In genomic region chr10:60346701-60347405, GRCm38 (mm10) we compare ENCODE assay signal across 8 mouse cellular contexts. TPM values are rescaled to one million over a fixed set of nuclear protein-coding genes. Genes with fewer than 3 reads are reported as not detected.
DNase-seq lines count a peak whose midpoint lies in the region; TF ChIP-seq lines count a peak whose summit lies in the region.

Gene Vsir, plus strand, starts transcription at chr10:60346851.

- intact Hi-C loops in gastrocnemius, postnatal 14 days (cut with DNase I; ENCODE audit: low total_unique reads), result loop anchor here (5.0 kb wide), 1 partner anchor 60 kb away; no protein-coding TSS in a partner anchor
- intact Hi-C loops in left cerebral cortex, adult 2 months (cut with DNase I), result loop anchor here (2.0 kb wide), 1 partner anchor 60 kb away; no protein-coding TSS in a partner anchor

- TF ChIP-seq CTCF in cortical plate, adult 2 months (IDR thresholded peaks at IDR 0.05; ENCODE audit: extremely low read depth, insufficient read depth, low read length), result no peak; the same call in 1 of the 2 replicates
- TF ChIP-seq CTCF in left cerebral cortex, adult 2 months (IDR thresholded peaks at IDR 0.05), result peak; percentile 70

- TF ChIP-seq POLR2A in cortical plate, adult 2 months (IDR thresholded peaks at IDR 0.05; ENCODE audit: extremely low read depth, insufficient read depth, low read length), result 0 out of 2 replicates have a peak, but pooled peaks have one; percentile 17

- H3K4me1 ChIP-seq in cortical plate, adult 2 months (ENCODE audit: control insufficient read depth, insufficient read depth, low read length), result 0 out of 2 replicates have a peak, but pooled peaks cover under 1% of the 10 kb centered on the region

- peak; percentile 93 for DNase-seq in ZHBTc4 (ENCODE audit: low read depth, low spot score)
- peak; percentile 84 for DNase-seq in gastrocnemius, postnatal 14 days
- peak; percentile 91 for DNase-seq in induced T-regulatory cell, adult 2 months (ENCODE audit: low read depth)
- peak; percentile 65 to 66 for DNase-seq in left cerebral cortex, adult 2 months (ENCODE audit: extremely low spot score in 1 of 2, low spot score in 2 of 2)
- peak; percentile 92 to 94 for DNase-seq in lung, postnatal 4 days
- DNase-seq in retina, postnatal 1 day, result peak; percentile 84
- peak; percentile 83 for DNase-seq in urinary bladder, adult 2 months (ENCODE audit: low spot score)

- peak within 1 kb of the TSS; percentile 10 for H3K4me3 ChIP-seq in cortical plate, adult 2 months (ENCODE audit: insufficient read depth, low read length)
- peak within 1 kb of the TSS; percentile 38 for H3K4me3 ChIP-seq in left cerebral cortex, adult 2 months

- H3K27ac ChIP-seq in cortical plate, adult 2 months (ENCODE audit: insufficient read depth, low read length), result no peak within 1 kb of the TSS
- H3K27ac ChIP-seq in left cerebral cortex, adult 2 months, result peak within 1 kb of the TSS; percentile 69

RNA-seq across cellular contexts. Expression of gene Vsir, which starts in this region (rescaled TPM):
- 37.6 and 41.4 TPM in 2 replicates for polyA plus RNA-seq in cortical plate, adult 2 months (2012; rRNA removed)
- 10 to 100 TPM; 12.9 to 14.7 TPM for total RNA-seq in gastrocnemius, postnatal 14 days (2021)
- 10 to 100 TPM; 19.7 to 26.7 TPM for total RNA-seq in left cerebral cortex, adult 2 months (2021)
- 32.9 and 42.9 TPM in 2 replicates for polyA plus RNA-seq in urinary bladder, adult 2 months (2012; rRNA removed)
